ENCODE assay signal across 16 mouse cellular contexts in the genomic region with DNA sequence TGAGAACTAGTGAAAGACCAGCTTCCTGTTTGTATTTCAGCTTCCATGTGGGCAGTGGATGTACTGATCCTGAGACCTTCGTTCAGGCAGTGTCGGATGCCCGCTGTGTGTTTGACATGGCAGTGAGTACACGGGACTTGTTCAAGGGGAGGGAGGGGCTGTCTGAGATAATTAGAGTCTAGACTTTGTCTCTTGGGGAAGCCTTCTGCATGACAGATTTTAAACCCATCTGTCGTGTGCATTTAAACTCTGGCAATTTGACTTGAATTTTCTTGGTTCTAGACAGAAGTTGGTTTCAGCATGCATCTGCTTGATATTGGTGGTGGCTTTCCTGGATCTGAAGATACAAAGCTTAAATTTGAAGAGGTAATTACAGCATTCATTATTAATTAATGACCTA. TPM values are rescaled to one million over a fixed set of nuclear protein-coding genes. Genes with fewer than 3 reads are reported as not detected.
DNase-seq lines count a peak whose midpoint lies in the region; ATAC-seq lines count a peak whose summit lies in the region.
"Had no signal": no experiment of that assay in that cellular context is flagged by ENCODE, and none has a peak within 500 bp of the region (broad histone marks: within the 10 kb centered on the region; RNA-seq: fewer than 3 reads in every experiment).

No protein-coding gene starts in this region.

- DNase-seq in layer of hippocampus, adult 9-11 months: peak; percentile 44
- DNase-seq in layer of hippocampus, adult 11-12 months (ENCODE audit: low spot score): no peak
- DNase-seq in neural tube, embryonic 10.5 days (ENCODE audit: extremely low spot score, low spot score): no peak
- DNase-seq in frontal cortex, postnatal 14 days (ENCODE audit: low spot score in 2 of 2): no peak
- DNase-seq: adrenal gland, adult 8-10 months; cerebellum, adult 8-10 months; heart, postnatal 14 days; kidney, adult 8-10 months had no signal

- H3K4me1 ChIP-seq in erythroblast, embryonic 14.5 days (ENCODE audit: control insufficient read depth): peaks cover 71% of the 10 kb centered on the region
- H3K4me1 ChIP-seq in neural tube, embryonic 13.5 days (replicated peaks): peaks cover 32% of the 10 kb centered on the region

- 0 out of 2 replicates have a peak overlapping the region, but pooled peaks have one; percentile 8 for H3K9ac ChIP-seq in neural tube, embryonic 13.5 days
- H3K9ac ChIP-seq: embryonic facial prominence, embryonic 13.5 days; midbrain, embryonic 12.5 days had no signal

- peaks cover 80% of the 10 kb centered on the region for H3K36me3 ChIP-seq in erythroblast, embryonic 14.5 days (ENCODE audit: control insufficient read depth)
- H3K36me3 ChIP-seq in neural tube, embryonic 13.5 days: peaks cover 50% of the 10 kb centered on the region

- H3K27ac ChIP-seq in neural tube, embryonic 13.5 days (replicated peaks): no peak overlapping the region
- H3K27ac ChIP-seq: embryonic facial prominence, embryonic 13.5 days; heart, embryonic 10.5 days; midbrain, embryonic 12.5 days had no signal

- 55% methylated on average over 5 of the region's 5 CpGs for WGBS in neural tube, embryonic 13.5 days

- H3K4me3 ChIP-seq in erythroblast, embryonic 14.5 days (replicated peaks): peak overlapping the region; percentile 90
- no peak overlapping the region for H3K4me3 ChIP-seq in neural tube, embryonic 13.5 days
- H3K4me3 ChIP-seq: embryonic facial prominence, embryonic 13.5 days; heart, embryonic 10.5 days; midbrain, embryonic 12.5 days had no signal

- no peak for ATAC-seq in erythroblast, adult 5-6 weeks (replicated peaks; ENCODE audit: low FRiP score, poor library complexity, severe bottlenecking)
- no peak for ATAC-seq in neural tube, embryonic 13.5 days (ENCODE audit: low read depth)
- ATAC-seq in frontal cortex, adult (ENCODE audit: low TSS enrichment): no peak
- ATAC-seq: hindbrain, embryonic 16.5 days had no signal

- no peaks in the 10 kb centered on the region for H3K9me3 ChIP-seq in erythroblast, embryonic 14.5 days (ENCODE audit: control insufficient read depth, low read length)
- H3K9me3 ChIP-seq in neural tube, embryonic 13.5 days: no peaks in the 10 kb centered on the region
- H3K9me3 ChIP-seq: embryonic facial prominence, embryonic 13.5 days; heart, embryonic 10.5 days; midbrain, embryonic 12.5 days had no signal

- no peak overlapping the region for H3K4me2 ChIP-seq in neural tube, embryonic 13.5 days
- H3K4me2 ChIP-seq: embryonic facial prominence, embryonic 13.5 days; midbrain, embryonic 12.5 days had no signal

- no peaks in the 10 kb centered on the region for H3K27me3 ChIP-seq in erythroblast, embryonic 14.5 days (ENCODE audit: control insufficient read depth)
- H3K27me3 ChIP-seq in neural tube, embryonic 13.5 days: no peaks in the 10 kb centered on the region
- H3K27me3 ChIP-seq: embryonic facial prominence, embryonic 13.5 days; midbrain, embryonic 12.5 days had no signal

RNA-seq across cellular contexts. Expression of a gene that starts 3.9 kb away (rescaled TPM):
- polyA plus RNA-seq in erythroblast, embryonic 14.5 days (2012): 36.4 and 44.9 TPM in 2 replicates
- 578 and 641 TPM in 2 replicates for total RNA-seq in erythroblast, adult 5-6 weeks (2015; ENCODE audit: low replicate concordance)
- 1,162 and 1,709 TPM in 2 replicates for total RNA-seq in erythroblast, adult 5-6 weeks (2017; ENCODE audit: low replicate concordance)
- polyA plus RNA-seq in neural tube, embryonic 13.5 days (2015; fragmentation: Nextera tagmentation; extraction: Ambion mirVana): 133 and 157 TPM in 2 replicates
